Mouse (Mus musculus): ENCODE measurements around the gene Rpl18. TPM values are rescaled to one million over a fixed set of nuclear protein-coding genes. Genes with fewer than 3 reads are reported as not detected.

The Rpl18 gene
- polyA plus RNA-seq, 1 experiment from 2014 or later, result 1,026 TPM

- no peak overlapping the region for H3K4me3 ChIP-seq (ENCODE audit: low read depth, low read length)
These were observed 3.8 kb upstream of the Rpl18 start for GRCm38 (mm10) chr7:45711316-45712021.

GRCm38 (mm10) chr7:45712022-45712757 lies 3.1 kb upstream of the Rpl18 start:
- no peaks in the 10 kb centered on the region for H3K27me3 ChIP-seq (ENCODE audit: control insufficient read depth, insufficient read depth, low read length)
- H3K9me3 ChIP-seq (replicated peaks; ENCODE audit: control insufficient read depth, low read length), result no peaks in the 10 kb centered on the region
- WGBS, result 88% methylated on average over 21 of the region's 21 CpGs
- peaks cover 11% of the 10 kb centered on the region for H3K36me3 ChIP-seq (replicated peaks; ENCODE audit: control insufficient read depth, insufficient read depth, low read depth, low read length)
- no peak overlapping the region for H3K27ac ChIP-seq (replicated peaks; ENCODE audit: low read depth, low read length)
- H3K9ac ChIP-seq (replicated peaks; ENCODE audit: low read length), result no peak overlapping the region
- 0 out of 2 replicates have a peak overlapping the region, but pooled peaks have one; percentile 4 for H3K4me2 ChIP-seq (ENCODE audit: low read depth, low read length)
- DNase-seq (ENCODE audit: low spot score) (no peak), ATAC-seq (replicated peaks; ENCODE audit: insufficient number of reproducible peaks, low FRiP score, low TSS enrichment, low read depth) (no peak)
- no peak overlapping the region for H3K4me3 ChIP-seq (ENCODE audit: low read depth, low read length)
- H3K4me1 ChIP-seq (ENCODE audit: control insufficient read depth, insufficient read depth, low read length), result peaks cover 19% of the 10 kb centered on the region

More at GRCm38 (mm10) chr7:45711316-45712021, 3.8 kb upstream of the Rpl18 start:
- peaks cover 17% of the 10 kb centered on the region for H3K4me1 ChIP-seq (ENCODE audit: control insufficient read depth, insufficient read depth, low read length)
- H3K36me3 ChIP-seq (replicated peaks; ENCODE audit: control insufficient read depth, insufficient read depth, low read depth, low read length), result peaks cover 11% of the 10 kb centered on the region
- DNase-seq (ENCODE audit: low spot score) (no peak), ATAC-seq (replicated peaks; ENCODE audit: insufficient number of reproducible peaks, low FRiP score, low TSS enrichment, low read depth) (no peak)
- H3K27me3 ChIP-seq (ENCODE audit: control insufficient read depth, insufficient read depth, low read length), result no peaks in the 10 kb centered on the region
- H3K9me3 ChIP-seq (replicated peaks; ENCODE audit: control insufficient read depth, low read length), result no peaks in the 10 kb centered on the region
- H3K27ac ChIP-seq (replicated peaks; ENCODE audit: low read depth, low read length), result no peak overlapping the region
- H3K9ac ChIP-seq (replicated peaks; ENCODE audit: low read length), result no peak overlapping the region
- WGBS, result 93% methylated on average over 24 of the region's 24 CpGs
- H3K4me2 ChIP-seq (ENCODE audit: low read depth, low read length), result no peak overlapping the region

- no peak overlapping the region for H3K4me3 ChIP-seq (ENCODE audit: low read depth, low read length)
- H3K9me3 ChIP-seq (replicated peaks; ENCODE audit: control insufficient read depth, low read length), result no peaks in the 10 kb centered on the region
- no peak for ATAC-seq (replicated peaks; ENCODE audit: insufficient number of reproducible peaks, low FRiP score, low TSS enrichment, low read depth)
- no peak overlapping the region for H3K9ac ChIP-seq (replicated peaks; ENCODE audit: low read length)
- no peak overlapping the region for H3K27ac ChIP-seq (replicated peaks; ENCODE audit: low read depth, low read length)
- WGBS, result 87% methylated on average over 16 of the region's 16 CpGs
- peaks cover 15% of the 10 kb centered on the region for H3K4me1 ChIP-seq (ENCODE audit: control insufficient read depth, insufficient read depth, low read length)
- H3K4me2 ChIP-seq (ENCODE audit: low read depth, low read length), result no peak overlapping the region
- peaks cover 11% of the 10 kb centered on the region for H3K36me3 ChIP-seq (replicated peaks; ENCODE audit: control insufficient read depth, insufficient read depth, low read depth, low read length)
- no peaks in the 10 kb centered on the region for H3K27me3 ChIP-seq (ENCODE audit: control insufficient read depth, insufficient read depth, low read length)
- no peak for DNase-seq (ENCODE audit: low spot score)
These were observed 1.9 kb upstream of the Rpl18 start for GRCm38 (mm10) chr7:45713396-45713795.

- Histone ChIP-seq H3K36me3 (replicated peaks; ENCODE audit: control insufficient read depth, insufficient read depth, low read depth, low read length) (peaks cover 11% of the 10 kb centered on the region), H3K9me3 (replicated peaks; ENCODE audit: control insufficient read depth, low read length) (no peaks in the 10 kb centered on the region), H3K27me3 (ENCODE audit: control insufficient read depth, insufficient read depth, low read length) (no peaks in the 10 kb centered on the region), H3K4me1 (ENCODE audit: control insufficient read depth, insufficient read depth, low read length) (peaks cover 10% of the 10 kb centered on the region), H3K4me2 (ENCODE audit: low read depth, low read length) (peak overlapping the region; percentile 85; the same call in 1 of the 2 replicates), H3K9ac (replicated peaks; ENCODE audit: low read length) (peak overlapping the region; percentile 28), H3K27ac (replicated peaks; ENCODE audit: low read depth, low read length) (no peak overlapping the region), H3K4me3 (ENCODE audit: low read depth, low read length) (peak overlapping the region; percentile 67; the same call in 1 of the 2 replicates)
- WGBS, result 89% methylated on average over 6 of the region's 6 CpGs
- ATAC-seq (replicated peaks; ENCODE audit: insufficient number of reproducible peaks, low FRiP score, low TSS enrichment, low read depth) (no peak), DNase-seq (ENCODE audit: low spot score) (no peak)
These were observed 1.3 kb upstream of the Rpl18 start for GRCm38 (mm10) chr7:45713881-45714520.

GRCm38 (mm10) chr7:45714630-45715089 lies 597 bp upstream of the Rpl18 start:
- Histone ChIP-seq H3K36me3 (replicated peaks; ENCODE audit: control insufficient read depth, insufficient read depth, low read depth, low read length) (peaks cover 13% of the 10 kb centered on the region), H3K9me3 (replicated peaks; ENCODE audit: control insufficient read depth, low read length) (no peaks in the 10 kb centered on the region), H3K27me3 (ENCODE audit: control insufficient read depth, insufficient read depth, low read length) (no peaks in the 10 kb centered on the region), H3K4me2 (ENCODE audit: low read depth, low read length) (peak overlapping the region; percentile 85), H3K4me1 (ENCODE audit: control insufficient read depth, insufficient read depth, low read length) (peaks cover 10% of the 10 kb centered on the region), H3K27ac (replicated peaks; ENCODE audit: low read depth, low read length) (no peak overlapping the region), H3K9ac (replicated peaks; ENCODE audit: low read length) (peak overlapping the region; percentile 65), H3K4me3 (ENCODE audit: low read depth, low read length) (peak overlapping the region; percentile 67)
- no peak; the same call in none of the 2 replicates for ATAC-seq (replicated peaks; ENCODE audit: insufficient number of reproducible peaks, low FRiP score, low TSS enrichment, low read depth)
- no peak for DNase-seq (ENCODE audit: low spot score)
- 8% methylated on average over 14 of the region's 14 CpGs for WGBS

- H3K4me1 ChIP-seq (ENCODE audit: control insufficient read depth, insufficient read depth, low read length), result peaks cover 10% of the 10 kb centered on the region
- no peak overlapping the region for H3K27ac ChIP-seq (replicated peaks; ENCODE audit: low read depth, low read length)
- H3K27me3 ChIP-seq (ENCODE audit: control insufficient read depth, insufficient read depth, low read length), result no peaks in the 10 kb centered on the region
- ATAC-seq (replicated peaks; ENCODE audit: insufficient number of reproducible peaks, low FRiP score, low TSS enrichment, low read depth) (no peak), DNase-seq (ENCODE audit: low spot score) (no peak)
- H3K9me3 ChIP-seq (replicated peaks; ENCODE audit: control insufficient read depth, low read length), result no peaks in the 10 kb centered on the region
- H3K4me3 ChIP-seq (ENCODE audit: low read depth, low read length), result no peak overlapping the region
- H3K9ac ChIP-seq (replicated peaks; ENCODE audit: low read length), result peak overlapping the region; percentile 5
- peak overlapping the region; percentile 19 for H3K4me2 ChIP-seq (ENCODE audit: low read depth, low read length)
- peaks cover 21% of the 10 kb centered on the region for H3K36me3 ChIP-seq (replicated peaks; ENCODE audit: control insufficient read depth, insufficient read depth, low read depth, low read length)
- 85% methylated on average over 19 of the region's 19 CpGs for WGBS
These were observed 643 bp downstream of the Rpl18 start for GRCm38 (mm10) chr7:45715741-45716459.

GRCm38 (mm10) chr7:45716460-45716857 lies 1.2 kb downstream of the Rpl18 start:
- H3K9ac ChIP-seq (replicated peaks; ENCODE audit: low read length), result no peak overlapping the region; the same call in 1 of the 2 replicates
- WGBS, result 81% methylated on average over 3 of the region's 3 CpGs
- H3K27me3 ChIP-seq (ENCODE audit: control insufficient read depth, insufficient read depth, low read length), result no peaks in the 10 kb centered on the region
- H3K4me1 ChIP-seq (ENCODE audit: control insufficient read depth, insufficient read depth, low read length), result peaks cover 10% of the 10 kb centered on the region
- DNase-seq (ENCODE audit: low spot score) (no peak), ATAC-seq (replicated peaks; ENCODE audit: insufficient number of reproducible peaks, low FRiP score, low TSS enrichment, low read depth) (no peak)
- peak overlapping the region; percentile 87 for H3K4me3 ChIP-seq (ENCODE audit: low read depth, low read length)
- no peaks in the 10 kb centered on the region for H3K9me3 ChIP-seq (replicated peaks; ENCODE audit: control insufficient read depth, low read length)
- H3K27ac ChIP-seq (replicated peaks; ENCODE audit: low read depth, low read length), result no peak overlapping the region
- peaks cover 24% of the 10 kb centered on the region for H3K36me3 ChIP-seq (replicated peaks; ENCODE audit: control insufficient read depth, insufficient read depth, low read depth, low read length)
- H3K4me2 ChIP-seq (ENCODE audit: low read depth, low read length), result peak overlapping the region; percentile 71
